Mouse (Mus musculus): ENCODE data around the gene Mcf2l. TPM values are rescaled to one million over a fixed set of nuclear protein-coding genes. Genes with fewer than 3 reads are reported as not detected.

The Mcf2l gene
- total and polyA plus RNA-seq, 2 experiments from 2014 or later = 6.6 to 22.9 TPM

DNA sequence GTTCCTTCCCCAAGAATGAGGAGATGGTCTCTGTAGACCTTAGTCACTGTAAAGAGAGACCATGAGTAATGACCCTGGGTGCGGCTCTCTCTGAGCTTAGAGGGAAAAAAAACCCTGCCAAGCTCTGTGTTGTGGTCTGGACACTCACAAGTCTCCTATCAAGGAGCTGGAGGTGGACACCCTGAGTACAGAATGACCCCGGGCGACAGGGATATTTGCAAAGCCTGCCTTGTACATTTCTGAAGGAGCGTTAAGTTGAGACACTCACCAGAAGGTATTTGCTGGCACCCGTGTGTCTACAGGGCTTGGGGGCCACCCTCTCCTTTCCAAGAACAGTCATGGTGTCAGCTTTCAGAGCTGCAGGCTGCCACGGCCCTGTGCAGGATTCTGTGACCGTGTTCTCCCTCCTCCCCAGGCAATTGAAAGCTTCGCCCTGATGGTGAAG lies 123.2 kb downstream of the Mcf2l start:
- Histone ChIP-seq H3K27ac (ENCODE audit: low read depth) (peak overlapping the region; percentile 23; the same call in 1 of the 2 replicates), H3K27me3 (ENCODE audit: control insufficient read depth, insufficient read depth, low read length) (no peaks in the 10 kb centered on the region), H3K4me2 (ENCODE audit: low read depth, low read length) (no peak overlapping the region), H3K36me3 (replicated peaks; ENCODE audit: control insufficient read depth, insufficient read depth, low read length) (no peaks in the 10 kb centered on the region), H3K9me3 (replicated peaks; ENCODE audit: control insufficient read depth, low read length) (no peaks in the 10 kb centered on the region), H3K9ac (replicated peaks; ENCODE audit: low read depth, low read length) (no peak overlapping the region), H3K4me3 (ENCODE audit: low read depth, low read length) (no peak overlapping the region), H3K4me1 (ENCODE audit: control insufficient read depth, insufficient read depth) (no peaks in the 10 kb centered on the region)
- peak; percentile 43 for DNase-seq (ENCODE audit: low spot score)
- peak; percentile 42; the same call in 1 of the 2 replicates for ATAC-seq (ENCODE audit: insufficient read depth, low read depth)
- TF ChIP-seq CTCF (IDR thresholded peaks at IDR 0.05; ENCODE audit: low read depth) (no peak), EP300 (IDR thresholded peaks at IDR 0.05; ENCODE audit: low read depth) (no peak)
- WGBS = 36% methylated on average over 8 of the region's 8 CpGs

DNA sequence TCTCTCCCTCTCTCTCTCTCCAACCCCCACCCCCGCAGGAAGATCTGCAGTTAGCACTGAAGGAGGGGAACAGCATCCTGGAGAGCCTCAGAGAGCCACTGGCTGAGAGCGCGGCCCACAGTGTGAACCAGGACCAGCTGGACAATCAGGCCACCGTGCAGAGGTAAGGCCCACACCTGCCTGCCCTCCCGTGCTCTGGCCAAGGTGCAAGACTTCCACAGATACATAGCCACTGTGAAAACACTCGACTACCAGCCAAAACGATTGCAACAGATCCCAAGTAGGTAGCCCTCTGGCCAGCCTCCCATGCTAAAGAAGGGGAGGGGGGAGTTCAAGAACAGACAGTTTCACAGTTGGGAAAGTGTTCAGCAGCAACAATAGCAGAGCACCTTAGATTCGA lies 124.7 kb downstream of the Mcf2l start:
- Histone ChIP-seq H3K4me2 (ENCODE audit: low read depth, low read length) (no peak overlapping the region), H3K4me1 (ENCODE audit: control insufficient read depth, insufficient read depth) (no peaks in the 10 kb centered on the region), H3K36me3 (replicated peaks; ENCODE audit: control insufficient read depth, insufficient read depth, low read length) (no peaks in the 10 kb centered on the region), H3K27me3 (ENCODE audit: control insufficient read depth, insufficient read depth, low read length) (no peaks in the 10 kb centered on the region), H3K27ac (ENCODE audit: low read depth) (no peak overlapping the region), H3K9me3 (replicated peaks; ENCODE audit: control insufficient read depth, low read length) (no peaks in the 10 kb centered on the region), H3K9ac (replicated peaks; ENCODE audit: low read depth, low read length) (no peak overlapping the region), H3K4me3 (ENCODE audit: low read depth, low read length) (no peak overlapping the region)
- ATAC-seq (ENCODE audit: insufficient read depth, low read depth) = no peak
- 59% methylated on average over 8 of the region's 8 CpGs for WGBS
- TF ChIP-seq EP300 (IDR thresholded peaks at IDR 0.05; ENCODE audit: low read depth) (no peak), CTCF (IDR thresholded peaks at IDR 0.05; ENCODE audit: low read depth) (no peak)
- no peak for DNase-seq (ENCODE audit: low spot score)

GRCm38 (mm10) chr8:12999793-13000192 lies 126.2 kb downstream of the Mcf2l start:
- no peak for DNase-seq (ENCODE audit: low spot score)
- Histone ChIP-seq H3K9me3 (replicated peaks; ENCODE audit: control insufficient read depth, low read length) (no peaks in the 10 kb centered on the region), H3K4me3 (ENCODE audit: low read depth, low read length) (no peak overlapping the region), H3K36me3 (replicated peaks; ENCODE audit: control insufficient read depth, insufficient read depth, low read length) (no peaks in the 10 kb centered on the region), H3K4me1 (ENCODE audit: control insufficient read depth, insufficient read depth) (no peaks in the 10 kb centered on the region), H3K27me3 (ENCODE audit: control insufficient read depth, insufficient read depth, low read length) (no peaks in the 10 kb centered on the region), H3K27ac (ENCODE audit: low read depth) (no peak overlapping the region), H3K4me2 (ENCODE audit: low read depth, low read length) (no peak overlapping the region), H3K9ac (replicated peaks; ENCODE audit: low read depth, low read length) (no peak overlapping the region)
- TF ChIP-seq EP300 (IDR thresholded peaks at IDR 0.05; ENCODE audit: low read depth) (no peak), CTCF (IDR thresholded peaks at IDR 0.05; ENCODE audit: low read depth) (no peak)
- 36% methylated on average over 9 of the region's 9 CpGs for WGBS
- ATAC-seq (ENCODE audit: insufficient read depth, low read depth) = no peak

- no peak for DNase-seq (ENCODE audit: low spot score)
Observed at GRCm38 (mm10) chr8:13007458-13007857, 133.9 kb downstream of the Mcf2l start.

DNA sequence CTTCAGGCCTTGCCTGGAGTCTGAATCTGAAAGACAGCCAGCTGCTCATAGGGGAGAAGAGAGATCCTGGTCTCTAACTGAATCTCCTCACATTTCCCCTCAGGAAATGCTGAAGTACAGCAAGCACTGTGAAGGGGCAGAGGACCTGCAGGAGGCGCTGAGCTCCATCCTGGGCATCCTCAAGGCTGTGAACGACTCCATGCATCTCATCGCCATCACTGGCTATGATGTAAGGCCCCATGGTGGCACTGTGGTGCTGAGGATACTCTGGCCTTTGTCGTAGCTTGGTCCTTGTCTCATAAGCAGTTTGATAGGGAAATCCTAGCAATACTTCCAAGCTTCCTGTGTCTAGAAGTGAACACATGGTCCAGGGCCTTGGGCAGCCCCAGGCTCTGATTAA lies 136.7 kb downstream of the Mcf2l start:
- TF ChIP-seq EP300 (IDR thresholded peaks at IDR 0.05; ENCODE audit: low read depth) (no peak), CTCF (IDR thresholded peaks at IDR 0.05; ENCODE audit: low read depth) (peak; percentile 21)
- no peak for DNase-seq (ENCODE audit: low spot score)
- no peaks in the 10 kb centered on the region for H3K4me1 ChIP-seq (ENCODE audit: control insufficient read depth, insufficient read depth)
- no peaks in the 10 kb centered on the region for H3K27me3 ChIP-seq (ENCODE audit: control insufficient read depth, insufficient read depth, low read length)
- no peak overlapping the region for H3K4me2 ChIP-seq (ENCODE audit: low read depth, low read length)
- H3K36me3 ChIP-seq (replicated peaks; ENCODE audit: control insufficient read depth, insufficient read depth, low read length) = peaks cover 6% of the 10 kb centered on the region
- WGBS = 47% methylated on average over 4 of the region's 4 CpGs
- H3K9ac ChIP-seq (replicated peaks; ENCODE audit: low read depth, low read length) = no peak overlapping the region
- no peak overlapping the region for H3K27ac ChIP-seq (ENCODE audit: low read depth)
- ATAC-seq (ENCODE audit: insufficient read depth, low read depth) = no peak
- no peaks in the 10 kb centered on the region for H3K9me3 ChIP-seq (replicated peaks; ENCODE audit: control insufficient read depth, low read length)
- no peak overlapping the region for H3K4me3 ChIP-seq (ENCODE audit: low read depth, low read length)

More at GRCm38 (mm10) chr8:13007458-13007857, 133.9 kb downstream of the Mcf2l start:
- Histone ChIP-seq H3K27me3 (ENCODE audit: control insufficient read depth, insufficient read depth, low read length) (no peaks in the 10 kb centered on the region), H3K4me1 (ENCODE audit: control insufficient read depth, insufficient read depth) (no peaks in the 10 kb centered on the region), H3K27ac (ENCODE audit: low read depth) (no peak overlapping the region), H3K9ac (replicated peaks; ENCODE audit: low read depth, low read length) (no peak overlapping the region), H3K4me3 (ENCODE audit: low read depth, low read length) (no peak overlapping the region), H3K4me2 (ENCODE audit: low read depth, low read length) (no peak overlapping the region), H3K36me3 (replicated peaks; ENCODE audit: control insufficient read depth, insufficient read depth, low read length) (peaks cover 6% of the 10 kb centered on the region), H3K9me3 (replicated peaks; ENCODE audit: control insufficient read depth, low read length) (no peaks in the 10 kb centered on the region)
- no peak for ATAC-seq (ENCODE audit: insufficient read depth, low read depth)
- TF ChIP-seq EP300 (IDR thresholded peaks at IDR 0.05; ENCODE audit: low read depth) = no peak
- WGBS = 39% methylated on average over 4 of the region's 4 CpGs

DNA sequence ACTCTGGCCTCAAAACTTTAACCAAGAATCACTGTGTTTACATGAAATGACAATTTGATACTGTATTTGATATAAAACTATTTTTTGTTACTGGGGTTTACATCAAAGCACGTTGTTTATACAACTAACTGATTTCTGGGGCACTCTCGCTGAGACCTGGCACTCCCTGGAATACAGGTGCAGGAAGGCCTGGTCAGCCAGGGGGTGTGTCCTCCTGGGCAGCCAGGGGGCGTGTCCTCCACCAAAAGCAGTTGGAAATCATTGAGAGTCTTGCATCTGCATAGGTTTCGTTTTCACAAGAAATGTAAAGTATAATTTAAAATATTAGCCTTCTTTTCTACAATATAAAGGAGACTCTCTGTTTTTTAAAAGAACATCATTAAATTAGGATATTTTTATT lies 146.0 kb downstream of the Mcf2l start:
- Histone ChIP-seq H3K36me3 (replicated peaks; ENCODE audit: control insufficient read depth, insufficient read depth, low read length) (no peaks in the 10 kb centered on the region), H3K27ac (ENCODE audit: low read depth) (no peak overlapping the region), H3K4me1 (ENCODE audit: control insufficient read depth, insufficient read depth) (no peaks in the 10 kb centered on the region), H3K27me3 (ENCODE audit: control insufficient read depth, insufficient read depth, low read length) (no peaks in the 10 kb centered on the region), H3K4me2 (ENCODE audit: low read depth, low read length) (no peak overlapping the region), H3K9me3 (replicated peaks; ENCODE audit: control insufficient read depth, low read length) (no peaks in the 10 kb centered on the region), H3K4me3 (ENCODE audit: low read depth, low read length) (no peak overlapping the region), H3K9ac (replicated peaks; ENCODE audit: low read depth, low read length) (no peak overlapping the region)
- TF ChIP-seq EP300 (IDR thresholded peaks at IDR 0.05; ENCODE audit: low read depth) = no peak
- TF ChIP-seq CTCF (IDR thresholded peaks at IDR 0.05; ENCODE audit: low read depth) = no peak
- DNase-seq (ENCODE audit: low spot score) (no peak), ATAC-seq (ENCODE audit: insufficient read depth, low read depth) (no peak)
- WGBS = 63% methylated on average over 4 of the region's 4 CpGs

All from heart, postnatal 0 days (tissue).